10 mouse cellular contexts compared by ENCODE assay signal in genomic region chr12:16958851-16959250, GRCm38 (mm10). TPM values are rescaled to one million over a fixed set of nuclear protein-coding genes. Genes with fewer than 3 reads are reported as not detected.
DNase-seq lines count a peak whose midpoint lies in the region; ATAC-seq and TF ChIP-seq lines count a peak whose summit lies in the region.
"Had no signal": no experiment of that assay in that cellular context is flagged by ENCODE, and none has a peak within 500 bp of the region (broad histone marks: within the 10 kb centered on the region; RNA-seq: fewer than 3 reads in every experiment).

No protein-coding gene starts in this region.

- H3K4me2 ChIP-seq in hindbrain, embryonic 11.5 days (replicated peaks; ENCODE audit: low read depth, low read length), result no peak overlapping the region
- H3K4me2 ChIP-seq in liver, postnatal 0 days (ENCODE audit: low read depth, low read length), result no peak overlapping the region
- H3K4me2 ChIP-seq: midbrain, embryonic 12.5 days had no signal

- ATAC-seq in hindbrain, embryonic 11.5 days (ENCODE audit: low FRiP score), result no peak
- no peak for ATAC-seq in liver, postnatal 0 days

- H3K27ac ChIP-seq in hindbrain, embryonic 11.5 days (ENCODE audit: low read depth, low read length), result no peak overlapping the region
- no peak overlapping the region for H3K27ac ChIP-seq in hindbrain, embryonic 10.5 days
- H3K27ac ChIP-seq in bone marrow, adult 2 months (ENCODE audit: control insufficient read depth, insufficient read depth, low read depth, low read length, poor library complexity), result no peak overlapping the region
- H3K27ac ChIP-seq in liver, postnatal 0 days (ENCODE audit: low read depth), result no peak overlapping the region
- H3K27ac ChIP-seq: midbrain, embryonic 12.5 days had no signal

- TF ChIP-seq CTCF in bone marrow, adult 2 months (IDR thresholded peaks at IDR 0.05; ENCODE audit: control insufficient read depth, insufficient read depth, low read length), result peak; percentile 17; the same call in 1 of the 2 replicates
- TF ChIP-seq CTCF in liver, postnatal 0 days (IDR thresholded peaks at IDR 0.05; ENCODE audit: low read depth), result peak; percentile 62

- no peaks in the 10 kb centered on the region for H3K4me1 ChIP-seq in hindbrain, embryonic 11.5 days (replicated peaks; ENCODE audit: control insufficient read depth, insufficient read depth, low read length)
- H3K4me1 ChIP-seq in hindbrain, embryonic 10.5 days (replicated peaks), result no peaks in the 10 kb centered on the region
- no peaks in the 10 kb centered on the region for H3K4me1 ChIP-seq in bone marrow, adult 2 months (ENCODE audit: control insufficient read depth, insufficient read depth, low read length)
- H3K4me1 ChIP-seq in liver, postnatal 0 days (ENCODE audit: insufficient read depth), result no peaks in the 10 kb centered on the region
- H3K4me1 ChIP-seq: midbrain, embryonic 12.5 days had no signal

- no peak overlapping the region for H3K4me3 ChIP-seq in hindbrain, embryonic 11.5 days (ENCODE audit: low read depth, low read length)
- H3K4me3 ChIP-seq in hindbrain, embryonic 10.5 days, result no peak overlapping the region
- no peak overlapping the region for H3K4me3 ChIP-seq in bone marrow, adult 2 months (replicated peaks; ENCODE audit: control insufficient read depth, low read depth, low read length)
- H3K4me3 ChIP-seq in liver, postnatal 0 days (ENCODE audit: low read depth, low read length), result no peak overlapping the region
- H3K4me3 ChIP-seq: midbrain, embryonic 12.5 days had no signal

- no peaks in the 10 kb centered on the region for H3K36me3 ChIP-seq in hindbrain, embryonic 11.5 days (ENCODE audit: control insufficient read depth, insufficient read depth, low read length)
- peaks cover 82% of the 10 kb centered on the region for H3K36me3 ChIP-seq in hindbrain, embryonic 10.5 days
- peaks cover 49% of the 10 kb centered on the region for H3K36me3 ChIP-seq in liver, postnatal 0 days (replicated peaks; ENCODE audit: insufficient read depth, low read length)

- H3K9ac ChIP-seq in hindbrain, embryonic 11.5 days (ENCODE audit: low read depth, low read length), result no peak overlapping the region
- H3K9ac ChIP-seq in liver, postnatal 0 days (replicated peaks), result no peak overlapping the region
- H3K9ac ChIP-seq: midbrain, embryonic 12.5 days had no signal

- no peaks in the 10 kb centered on the region for H3K9me3 ChIP-seq in hindbrain, embryonic 11.5 days (ENCODE audit: control insufficient read depth, low read length)
- no peaks in the 10 kb centered on the region for H3K9me3 ChIP-seq in hindbrain, embryonic 10.5 days
- no peaks in the 10 kb centered on the region for H3K9me3 ChIP-seq in liver, postnatal 0 days (ENCODE audit: low read length)
- H3K9me3 ChIP-seq: midbrain, embryonic 12.5 days had no signal

- no peaks in the 10 kb centered on the region for H3K27me3 ChIP-seq in hindbrain, embryonic 11.5 days (ENCODE audit: control insufficient read depth, insufficient read depth, low read length)
- H3K27me3 ChIP-seq in hindbrain, embryonic 10.5 days (ENCODE audit: insufficient read depth, poor library complexity, severe bottlenecking), result no peaks in the 10 kb centered on the region
- H3K27me3 ChIP-seq in liver, postnatal 0 days (ENCODE audit: insufficient read depth, low read length), result no peaks in the 10 kb centered on the region
- H3K27me3 ChIP-seq: midbrain, embryonic 12.5 days had no signal

- WGBS in hindbrain, embryonic 11.5 days, result 69% methylated on average over 1 of the region's 1 CpGs
- 75% methylated on average over 1 of the region's 1 CpGs for WGBS in hindbrain, embryonic 10.5 days
- 80% methylated on average over 1 of the region's 1 CpGs for WGBS in bone marrow, adult 2 months
- WGBS in liver, postnatal 0 days (ENCODE audit: insufficient replicate concordance), result 76% methylated on average over 1 of the region's 1 CpGs

- peak; percentile 41 for DNase-seq in hindbrain, embryonic 11.5 days (ENCODE audit: low spot score)
- DNase-seq in hindbrain, embryonic 10.5 days (ENCODE audit: low spot score), result no peak
- peak; percentile 27 for DNase-seq in CD4-positive helper T cell, adult 2 months (ENCODE audit: low read depth, low spot score)
- peak; percentile 20 for DNase-seq in liver, postnatal 0 days
- no peak for DNase-seq in layer of hippocampus, postnatal 36 days
- no peak for DNase-seq in urinary bladder, postnatal 10 days (ENCODE audit: low spot score)
- no peak for DNase-seq in gastrocnemius, adult 18-20 months (ENCODE audit: low spot score)
- DNase-seq: adrenal gland, adult 8-10 months had no signal

- no peak for TF ChIP-seq POLR2A in bone marrow, adult 2 months (IDR thresholded peaks at IDR 0.05; ENCODE audit: borderline replicate concordance, control insufficient read depth, low read depth, low read length)

- TF ChIP-seq EP300 in liver, postnatal 0 days (IDR thresholded peaks at IDR 0.05; ENCODE audit: low read depth), result no peak

RNA-seq across cellular contexts. Expression of gene Pqlc3, which starts 41.4 kb away (rescaled TPM):
- polyA plus RNA-seq in hindbrain, embryonic 11.5 days (2014; fragmentation: Nextera tagmentation; extraction: Ambion mirVana), result 2.9 and 3.4 TPM in 2 replicates
- 3.6 and 4.2 TPM in 2 replicates for polyA plus RNA-seq in hindbrain, embryonic 10.5 days (2016; fragmentation: Nextera tagmentation; extraction: Ambion mirVana)
- polyA plus RNA-seq in bone marrow, adult 2 months (2011; ENCODE audit: insufficient read depth, insufficient read length, low replicate concordance, missing spikeins), result 9.8 and 14.7 TPM in 2 replicates
- 6.5 and 6.7 TPM in 2 replicates for polyA plus RNA-seq in liver, postnatal 0 days (2015; fragmentation: Nextera tagmentation; extraction: Ambion mirVana)
- total RNA-seq in layer of hippocampus, postnatal 36 days (2021), result 1 to 10 TPM; 1.0 to 1.2 TPM
- total RNA-seq in gastrocnemius, adult 18-20 months (2021), result 1 to 10 TPM; 1.2 to 1.9 TPM

RNA-seq across cellular contexts. Expression of gene 2410004P03Rik, which starts 52.7 kb away (rescaled TPM):
- 1.7 and 3.2 TPM in 2 replicates for polyA plus RNA-seq in hindbrain, embryonic 11.5 days (2014; fragmentation: Nextera tagmentation; extraction: Ambion mirVana)
- polyA plus RNA-seq in hindbrain, embryonic 10.5 days (2016; fragmentation: Nextera tagmentation; extraction: Ambion mirVana), result 2.5 and 5.6 TPM in 2 replicates
- 0.29 and 0.57 TPM in 2 replicates for polyA plus RNA-seq in bone marrow, adult 2 months (2011; ENCODE audit: insufficient read depth, insufficient read length, low replicate concordance, missing spikeins)
- 0.06 TPM in 1 of 2 replicates, not detected in the other for polyA plus RNA-seq in liver, postnatal 0 days (2015; fragmentation: Nextera tagmentation; extraction: Ambion mirVana)
- total RNA-seq in layer of hippocampus, postnatal 36 days (2021), result under 1 TPM; 0.25 to 0.61 TPM
- total RNA-seq in gastrocnemius, adult 18-20 months (2021), result not detected
- total RNA-seq: adrenal gland, adult 8-10 months had no signal

Comparison
In these comparisons a context has a peak if more than half of its experiments do, and no peak if none do; other contexts are left out.
1. DNase-seq: peak in hindbrain, embryonic 11.5 days (single experiment), CD4-positive helper T cell, adult 2 months (single experiment) and liver, postnatal 0 days (single experiment); none in hindbrain, embryonic 10.5 days (single experiment), layer of hippocampus, postnatal 36 days (0 of 2), urinary bladder, postnatal 10 days (single experiment) and gastrocnemius, adult 18-20 months (single experiment).